Mouse (Mus musculus) left cerebral cortex, adult 11 months (tissue): ENCODE results near the gene Dhrs9.

ENCODE experiments used
- DNase-seq: peaks from one replicate; pipeline ENCODE4 v3.0.0; 2022; ENCODE audit warnings: low spot score

The Dhrs9 gene

DNA sequence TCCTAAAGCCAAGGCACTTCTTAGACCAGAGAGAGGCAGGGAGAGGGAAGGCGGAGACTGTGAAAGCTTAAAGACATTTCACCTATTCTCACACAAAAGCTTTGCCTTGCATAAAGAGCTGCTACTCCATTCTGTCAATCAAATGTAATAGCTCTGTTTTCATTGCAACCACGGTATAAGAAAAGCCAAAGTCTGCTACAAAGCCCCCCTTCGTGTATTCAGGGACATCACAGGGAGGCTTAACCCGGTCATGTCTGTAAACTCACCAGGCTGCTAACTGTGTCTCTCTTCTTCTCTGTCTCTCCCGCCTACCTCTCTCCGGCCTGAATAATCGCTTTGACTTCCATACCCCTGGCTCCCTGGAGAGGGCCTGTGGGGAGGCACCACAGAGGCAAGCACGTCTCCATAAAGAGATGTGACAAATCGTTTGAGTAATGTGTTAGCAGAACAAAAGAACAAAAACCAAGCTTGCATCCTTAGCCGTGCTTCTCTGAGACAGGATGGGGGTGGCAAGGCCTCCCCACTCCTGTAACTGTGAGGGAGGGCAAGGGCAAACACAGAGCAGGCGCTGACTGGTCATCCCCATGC, 38.1 kb downstream of the Dhrs9 start:
- no peak for DNase-seq

DNA sequence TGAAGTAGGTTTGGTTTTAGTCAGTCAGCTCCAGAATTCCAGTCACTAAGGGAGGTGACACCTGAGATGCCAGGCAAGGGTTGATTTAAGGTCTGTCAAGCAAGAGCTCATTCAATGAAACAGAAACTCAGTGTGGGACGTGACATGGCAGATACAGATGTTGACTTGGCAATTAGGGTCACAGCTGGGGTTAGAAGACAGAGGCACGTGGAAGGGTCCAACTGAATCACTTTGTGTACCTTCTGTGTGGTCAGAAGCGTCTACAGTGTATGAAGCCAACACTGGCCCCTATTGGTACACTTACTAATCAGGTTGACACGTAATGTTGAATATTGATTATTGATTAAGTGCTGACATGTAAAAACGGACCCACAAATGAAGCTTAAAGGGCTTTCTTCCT, 44.6 kb downstream of the Dhrs9 start:
- no peak for DNase-seq

DNA sequence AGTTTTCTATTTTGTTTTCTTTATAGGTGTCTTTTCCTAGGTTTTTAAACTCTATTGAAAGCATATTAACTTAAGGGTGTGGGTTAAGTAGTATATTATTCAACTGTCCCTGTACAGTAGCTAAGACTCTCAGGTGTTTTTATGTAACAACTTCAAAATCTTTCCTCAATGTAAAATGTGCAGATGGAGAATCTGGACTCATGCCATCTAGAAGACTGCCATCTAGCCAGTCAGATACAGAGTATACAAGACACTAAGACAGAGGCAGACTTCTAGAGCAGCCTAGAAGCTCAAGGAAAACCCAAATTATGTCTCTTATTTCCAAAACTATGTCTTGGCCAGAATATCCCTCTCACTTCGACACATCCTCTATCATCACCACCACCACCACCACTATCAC, 45.8 kb downstream of the Dhrs9 start:
- no peak for DNase-seq

DNA sequence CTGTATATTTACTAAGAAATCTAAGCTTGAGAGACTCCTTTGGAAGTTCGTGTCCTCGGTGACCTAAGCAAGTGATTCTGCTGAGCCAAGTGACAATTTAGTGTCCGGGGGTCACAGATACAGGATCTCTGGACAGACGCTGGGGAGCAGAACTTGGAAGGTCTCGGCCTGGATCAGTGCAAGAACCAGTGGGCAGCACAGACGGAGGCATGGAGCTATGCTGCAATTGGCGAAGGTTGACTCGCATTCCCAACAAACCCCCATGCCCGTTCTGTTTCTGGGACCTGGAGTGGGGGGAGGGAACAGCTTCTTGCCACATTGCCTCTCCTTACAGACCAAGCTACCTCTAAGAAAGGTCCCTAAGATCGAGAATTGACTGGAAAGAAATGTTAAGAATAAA, 46.9 kb downstream of the Dhrs9 start:
- DNase-seq = no peak

DNA sequence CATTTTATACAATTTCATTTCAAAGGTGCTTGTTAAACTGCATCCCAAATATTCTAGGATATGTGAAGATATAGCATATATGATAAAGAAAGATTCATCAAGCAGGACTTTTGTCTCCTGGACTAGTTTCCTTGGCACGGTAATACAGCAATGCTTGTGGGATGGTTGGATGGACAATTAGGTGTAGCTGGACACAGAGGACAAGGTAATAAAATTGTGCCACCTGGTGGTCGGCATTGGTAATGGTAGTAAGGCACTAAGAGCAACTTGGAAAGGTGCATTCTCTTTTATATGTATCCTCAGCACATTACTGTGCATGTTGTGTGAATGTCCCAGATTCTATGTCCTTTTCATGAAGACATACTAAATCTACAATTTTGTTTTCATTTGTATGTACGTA, 47.9 kb downstream of the Dhrs9 start:
- DNase-seq = peak; percentile 28

DNA sequence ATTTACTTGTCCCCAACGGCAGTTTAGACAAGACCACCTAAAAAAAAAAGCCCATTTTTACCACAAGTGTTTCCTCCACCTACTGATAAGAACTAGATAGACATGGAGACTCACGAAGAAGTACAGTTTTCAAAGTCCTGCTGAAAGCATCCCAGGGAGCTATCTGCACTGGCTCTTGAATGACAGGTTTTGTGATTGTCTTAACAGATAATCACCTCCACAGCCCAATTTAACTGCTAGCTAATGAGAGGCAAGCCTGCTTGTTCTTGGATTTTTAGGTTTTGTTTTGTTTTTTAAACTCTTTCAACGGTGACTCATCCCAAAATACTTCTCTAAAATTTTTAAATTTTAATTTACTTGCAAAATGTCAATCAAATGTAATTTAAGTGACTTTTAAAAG, 61.4 kb downstream of the Dhrs9 start:
- no peak for DNase-seq

DNA sequence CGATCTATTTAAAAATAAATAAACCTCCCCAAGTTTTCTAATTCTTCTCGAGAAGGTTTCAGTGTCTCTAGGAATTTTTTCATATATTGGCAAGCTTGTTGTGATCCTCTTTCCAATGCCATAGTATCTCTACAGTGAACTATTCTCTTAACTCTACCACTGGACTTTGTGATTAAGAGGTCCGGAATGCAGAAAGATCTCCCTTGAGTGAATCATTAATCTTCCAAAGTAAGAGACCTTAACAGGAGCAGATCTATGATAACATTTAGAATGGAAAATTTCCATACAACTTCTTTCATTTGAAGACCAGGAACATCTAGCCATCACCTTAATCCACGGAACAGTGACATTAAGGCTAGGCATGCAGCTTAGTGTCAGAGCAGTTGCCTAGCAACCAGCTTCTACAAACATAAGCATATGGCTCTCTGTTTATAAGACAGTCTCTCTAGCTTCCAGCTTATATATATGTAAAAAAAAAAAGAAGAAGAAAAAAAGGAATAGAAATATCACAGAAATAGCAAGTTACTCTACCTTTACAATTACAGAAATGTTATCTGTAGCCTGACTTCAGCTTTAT, 65.7 kb downstream of the Dhrs9 start:
- DNase-seq = no peak

DNA sequence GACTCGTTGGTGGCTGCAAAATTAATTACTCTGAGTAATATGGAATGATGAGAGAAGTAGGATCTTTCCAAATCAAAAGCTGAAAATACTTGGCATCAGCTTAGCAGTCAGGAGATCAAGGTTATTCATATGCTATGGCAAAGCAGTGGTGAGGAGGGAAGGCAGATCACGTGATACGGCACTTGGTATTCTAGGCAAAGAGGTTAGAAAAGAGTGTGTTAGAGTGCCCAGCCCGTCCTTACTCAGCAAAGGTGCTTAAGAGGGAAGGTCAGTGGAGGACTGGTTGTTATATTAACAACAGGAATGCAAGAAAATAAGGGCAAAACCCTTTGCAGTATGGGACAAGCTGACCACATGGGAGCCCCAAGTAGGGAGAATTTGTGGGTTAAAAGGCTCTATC, 68.3 kb downstream of the Dhrs9 start:
- DNase-seq = no peak

DNA sequence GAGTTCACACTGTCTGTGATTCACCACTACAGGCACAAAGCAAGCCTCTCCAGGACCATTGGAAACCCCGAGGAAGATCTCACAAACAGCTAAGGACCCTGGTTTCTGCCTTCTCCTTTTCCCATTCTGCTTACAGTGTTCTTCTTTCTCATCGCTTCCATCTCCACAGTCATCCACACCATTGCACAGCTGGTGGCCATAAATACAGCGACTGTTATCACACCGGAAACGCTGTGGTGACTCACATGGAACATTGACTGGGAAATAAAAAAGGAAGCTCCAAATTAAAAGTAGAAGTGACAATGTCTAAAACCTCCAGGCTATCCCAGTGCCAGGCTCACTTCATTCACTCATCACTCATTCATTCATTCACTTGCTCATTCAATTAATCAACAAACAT, 70.9 kb downstream of the Dhrs9 start:
- DNase-seq = no peak
